ENCODE assay signal across 17 mouse cellular contexts in the genomic region with DNA sequence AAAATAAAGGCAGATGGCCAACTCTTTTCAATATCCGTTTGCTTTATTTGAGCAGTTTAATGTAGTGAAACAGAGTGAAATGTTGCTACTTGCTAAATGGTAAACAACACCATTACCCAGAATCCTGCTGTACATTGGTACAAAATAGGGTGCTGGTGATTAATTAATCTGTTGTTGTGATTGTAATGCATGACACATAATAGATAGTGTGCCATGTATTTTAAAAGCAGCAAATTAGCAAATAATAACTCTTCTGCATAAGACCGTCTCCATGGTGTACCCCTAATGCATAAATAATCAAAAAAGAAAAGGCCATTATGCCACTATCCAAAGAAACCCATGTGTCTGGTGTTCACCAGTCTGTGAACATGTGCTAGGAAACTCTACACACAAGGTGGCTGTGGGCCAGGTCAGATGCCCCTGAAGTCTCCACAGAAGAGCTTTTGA.
DNase-seq lines count a peak whose midpoint lies in the region; ATAC-seq and TF ChIP-seq lines count a peak whose summit lies in the region.
"Had no signal": no experiment of that assay in that cellular context is flagged by ENCODE, and none has a peak within 500 bp of the region (broad histone marks: within the 10 kb centered on the region; RNA-seq: fewer than 3 reads in every experiment).

No protein-coding gene starts in this region.

- H3K4me1 ChIP-seq in hindbrain, embryonic 13.5 days (replicated peaks), result peaks cover 14% of the 10 kb centered on the region
- 0 out of 2 replicates have a peak, but pooled peaks cover 3% of the 10 kb centered on the region for H3K4me1 ChIP-seq in midbrain, embryonic 14.5 days (ENCODE audit: control insufficient read depth, insufficient read depth, low read length)
- no peaks in the 10 kb centered on the region for H3K4me1 ChIP-seq in intestine, postnatal 0 days (replicated peaks; ENCODE audit: control insufficient read depth, insufficient read depth, low read length)
- H3K4me1 ChIP-seq: kidney, embryonic 15.5 days had no signal

- H3K9ac ChIP-seq in hindbrain, embryonic 13.5 days, result no peak overlapping the region
- H3K9ac ChIP-seq in midbrain, embryonic 14.5 days (replicated peaks; ENCODE audit: low read length), result no peak overlapping the region
- H3K9ac ChIP-seq in intestine, postnatal 0 days (ENCODE audit: low read depth, low read length), result no peak overlapping the region
- H3K9ac ChIP-seq: embryonic facial prominence, embryonic 12.5 days; kidney, embryonic 15.5 days had no signal

- DNase-seq in brain, embryonic 14.5 days (ENCODE audit: low read depth), result peak; percentile 93
- DNase-seq in embryo, embryonic 11 days, result peak; percentile 24
- DNase-seq in midbrain, embryonic 14.5 days, result peak; percentile 55
- no peak for DNase-seq in cerebellum, adult 9-11 months
- DNase-seq in heart, postnatal 10 days, result no peak
- DNase-seq: cerebellum, adult 9-10 months; gastrocnemius, postnatal 14 days; thymus, postnatal 14 days had no signal

- no peaks in the 10 kb centered on the region for H3K9me3 ChIP-seq in hindbrain, embryonic 13.5 days
- no peaks in the 10 kb centered on the region for H3K9me3 ChIP-seq in midbrain, embryonic 14.5 days (ENCODE audit: control insufficient read depth, low read length)
- no peaks in the 10 kb centered on the region for H3K9me3 ChIP-seq in intestine, postnatal 0 days (ENCODE audit: control insufficient read depth)
- H3K9me3 ChIP-seq: embryonic facial prominence, embryonic 12.5 days; kidney, embryonic 15.5 days had no signal

- H3K4me3 ChIP-seq in hindbrain, embryonic 13.5 days, result no peak overlapping the region
- H3K4me3 ChIP-seq in midbrain, embryonic 14.5 days (replicated peaks; ENCODE audit: low read depth, low read length), result no peak overlapping the region
- H3K4me3 ChIP-seq in intestine, postnatal 0 days (ENCODE audit: low read depth, low read length), result no peak overlapping the region
- H3K4me3 ChIP-seq: embryonic facial prominence, embryonic 12.5 days; kidney, embryonic 15.5 days had no signal

- 20% methylated on average over 2 of the region's 2 CpGs for WGBS in hindbrain, embryonic 13.5 days
- WGBS in midbrain, embryonic 14.5 days, result 14% methylated on average over 2 of the region's 2 CpGs
- 72% methylated on average over 2 of the region's 2 CpGs for WGBS in intestine, postnatal 0 days

- intact Hi-C loops in heart, postnatal 10 days (cut with DNase I), result no loop called here

- H3K4me2 ChIP-seq in hindbrain, embryonic 13.5 days, result no peak overlapping the region
- H3K4me2 ChIP-seq in midbrain, embryonic 14.5 days (ENCODE audit: low read length), result no peak overlapping the region
- no peak overlapping the region for H3K4me2 ChIP-seq in intestine, postnatal 0 days (replicated peaks; ENCODE audit: low read depth)
- H3K4me2 ChIP-seq: embryonic facial prominence, embryonic 12.5 days; heart, embryonic 11.5 days; kidney, embryonic 15.5 days; liver, embryonic 11.5 days had no signal

- no peak overlapping the region for H3K27ac ChIP-seq in hindbrain, embryonic 13.5 days
- no peak overlapping the region for H3K27ac ChIP-seq in midbrain, embryonic 14.5 days (replicated peaks; ENCODE audit: low read depth, low read length)
- no peak overlapping the region for H3K27ac ChIP-seq in intestine, postnatal 0 days (ENCODE audit: low read depth, low read length)
- H3K27ac ChIP-seq: embryonic facial prominence, embryonic 12.5 days; kidney, embryonic 15.5 days had no signal

- H3K36me3 ChIP-seq in hindbrain, embryonic 13.5 days, result no peaks in the 10 kb centered on the region
- no peaks in the 10 kb centered on the region for H3K36me3 ChIP-seq in midbrain, embryonic 14.5 days (ENCODE audit: control insufficient read depth, insufficient read depth, low read length)
- no peaks in the 10 kb centered on the region for H3K36me3 ChIP-seq in intestine, postnatal 0 days (ENCODE audit: control insufficient read depth, insufficient read depth)
- H3K36me3 ChIP-seq: embryonic facial prominence, embryonic 12.5 days; kidney, embryonic 15.5 days had no signal

- ATAC-seq in hindbrain, embryonic 13.5 days (ENCODE audit: low FRiP score), result peak; percentile 90
- peak; percentile 73 for ATAC-seq in midbrain, embryonic 14.5 days (ENCODE audit: low FRiP score, low TSS enrichment)
- no peak for ATAC-seq in intestine, postnatal 0 days
- ATAC-seq: activated CD4-positive, CD25-positive, alpha-beta regulatory T cell, adult 4 months; CD4-positive, CD25-positive, alpha-beta regulatory T cell, adult 4 months; lung, postnatal 0 days had no signal

- no peak for TF ChIP-seq POLR2A in brain, embryonic 14.5 days (IDR thresholded peaks at IDR 0.05; ENCODE audit: borderline replicate concordance, extremely low read depth, insufficient read depth, insufficient read length, poor library complexity, severe bottlenecking)

- no peak for TF ChIP-seq CTCF in brain, embryonic 14.5 days (IDR thresholded peaks at IDR 0.05; ENCODE audit: borderline replicate concordance, extremely low read depth, insufficient read depth, insufficient read length)
- TF ChIP-seq CTCF in intestine, postnatal 0 days (IDR thresholded peaks at IDR 0.05; ENCODE audit: low read depth), result no peak

- H3K27me3 ChIP-seq in hindbrain, embryonic 13.5 days, result peaks cover 25% of the 10 kb centered on the region
- H3K27me3 ChIP-seq in midbrain, embryonic 14.5 days (ENCODE audit: control insufficient read depth, insufficient read depth, low read length), result no peaks in the 10 kb centered on the region
- H3K27me3 ChIP-seq in intestine, postnatal 0 days (replicated peaks; ENCODE audit: control insufficient read depth, insufficient read depth, low read length), result no peaks in the 10 kb centered on the region
- H3K27me3 ChIP-seq: embryonic facial prominence, embryonic 12.5 days; kidney, embryonic 15.5 days had no signal

Comparison
In these comparisons a context has a peak if more than half of its experiments do, and no peak if none do; other contexts are left out.
1. DNase-seq: peak in brain, embryonic 14.5 days (single experiment), embryo, embryonic 11 days (single experiment) and midbrain, embryonic 14.5 days (single experiment); none in cerebellum, adult 9-11 months (single experiment) and heart, postnatal 10 days (0 of 2).